Mouse (Mus musculus) layer of hippocampus, postnatal 14 days (tissue): ENCODE data around the gene S100a2. TPM values are rescaled to one million over a fixed set of nuclear protein-coding genes. Genes with fewer than 3 reads are reported as not detected.

Source experiments
- DNase-seq, 2 experiments: peaks; one replicate each; pipeline ENCODE4 v3.0.0; 2021 to 2022; ENCODE audit warnings: low spot score in 2 of 2, mixed read lengths in 1 of 2
- long read RNA-seq, 2 experiments: library from polyadenylated mRNA; stranded (forward); transcript quantifications; one replicate each; pipeline ENCODE4 v2.0.0; 2021
- total RNA-seq, 2 experiments: library from RNA; stranded (reverse); gene quantifications; 2 replicates each; pipeline ENCODE4 v1.2.3; 2021

The S100a2 gene
- total RNA-seq: not detected
- long read RNA-seq, experiment 1: 0 reads
- long read RNA-seq, experiment 2: 0 reads

DNA sequence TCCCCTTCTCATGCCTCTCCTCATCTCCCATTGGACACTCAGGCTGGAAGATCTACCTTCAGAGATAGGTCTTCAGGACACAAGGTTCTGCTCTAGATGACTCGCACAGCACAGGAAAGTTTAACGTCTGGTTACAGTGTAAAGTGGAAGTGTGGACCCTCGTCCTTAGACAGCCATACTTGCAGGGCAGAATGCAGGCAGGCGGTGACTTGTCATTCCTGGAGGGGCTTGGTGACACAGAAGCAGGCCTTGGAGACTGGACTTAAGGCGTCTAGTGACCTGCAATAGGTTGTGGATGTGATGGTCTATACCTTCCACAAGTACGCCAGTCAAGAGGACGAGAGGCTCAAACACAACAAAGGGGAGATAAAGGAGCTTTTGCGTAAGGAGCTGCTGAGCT, at the start of gene S100a2:
Gene S100a2, plus strand, starts transcription at position 301 of the 400 bp plus-strand sequence.
- DNase-seq: no peak

DNA sequence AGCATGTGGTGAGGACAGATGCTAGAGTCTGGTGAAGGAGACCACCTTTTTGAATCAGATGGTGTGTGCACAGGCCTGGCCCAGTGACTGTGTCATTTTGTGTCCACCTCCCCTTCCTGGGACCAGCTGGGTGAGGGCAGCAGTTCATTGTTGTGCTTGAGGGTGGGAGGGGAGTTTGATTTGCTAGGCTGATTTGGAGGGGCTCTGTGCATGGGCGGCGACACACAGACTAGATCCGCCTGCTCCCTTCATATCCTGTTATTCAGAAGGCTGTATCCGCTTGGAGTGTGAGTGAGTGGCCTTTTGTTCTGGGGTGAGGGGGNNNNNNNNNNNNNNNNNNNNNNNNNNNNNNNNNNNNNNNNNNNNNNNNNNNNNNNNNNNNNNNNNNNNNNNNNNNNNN, 49.1 kb upstream of the S100a2 start:
- DNase-seq: peak in 1 of 2 experiments; percentile 50

DNA sequence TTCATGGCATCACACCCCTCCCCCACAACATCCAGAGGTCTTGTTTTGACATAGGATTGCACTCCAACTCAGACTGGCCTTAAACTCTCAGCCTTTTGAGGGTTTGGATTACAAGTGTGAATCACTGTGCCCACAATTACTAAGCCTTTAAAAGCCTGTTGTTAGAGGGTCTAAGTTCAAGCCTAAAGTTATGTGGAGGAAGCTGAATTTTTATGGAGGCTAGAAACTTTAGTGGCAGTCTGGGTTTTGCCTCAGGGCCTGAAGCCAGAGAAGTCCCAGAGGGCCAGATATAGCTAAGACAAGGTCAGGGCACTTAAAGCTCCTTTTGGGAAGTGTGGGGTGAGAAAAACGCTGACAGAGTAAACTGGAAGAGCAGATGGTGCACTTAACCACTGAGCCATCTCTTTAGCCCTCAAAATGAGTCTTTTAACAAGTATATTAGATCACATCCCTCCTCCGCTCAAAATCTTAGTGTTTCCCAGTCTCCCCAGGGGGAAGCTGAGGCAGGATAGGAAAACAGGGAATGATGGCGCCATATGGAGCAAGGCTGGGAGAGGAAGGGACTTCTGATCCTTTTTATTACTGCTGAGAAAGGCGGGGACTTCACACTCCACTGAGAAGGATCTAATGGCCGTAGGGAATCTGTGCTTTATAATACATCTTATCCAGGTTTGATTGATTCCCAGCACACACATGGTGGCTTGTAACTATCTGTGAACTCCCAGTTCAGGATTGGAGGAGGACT, 40.2 kb upstream of the S100a2 start:
- no peak for DNase-seq

DNA sequence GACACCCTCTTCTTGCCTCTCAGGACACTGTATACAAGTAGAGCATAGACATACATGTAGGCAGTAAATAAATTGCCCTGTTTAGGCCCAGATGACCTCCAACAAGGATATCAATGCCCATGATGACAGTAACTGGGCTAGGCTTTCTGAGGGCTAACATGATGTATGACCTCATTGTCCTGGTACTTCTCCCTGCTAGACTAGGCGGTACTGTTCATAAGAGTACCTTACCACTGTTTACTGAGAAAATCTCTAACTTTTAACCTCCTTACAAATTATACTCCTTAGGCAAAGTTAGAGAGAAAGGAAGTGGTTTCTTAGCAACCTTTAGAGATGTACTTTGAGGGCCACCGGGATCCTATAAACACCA, 39.6 kb upstream of the S100a2 start:
- no peak for DNase-seq

DNA sequence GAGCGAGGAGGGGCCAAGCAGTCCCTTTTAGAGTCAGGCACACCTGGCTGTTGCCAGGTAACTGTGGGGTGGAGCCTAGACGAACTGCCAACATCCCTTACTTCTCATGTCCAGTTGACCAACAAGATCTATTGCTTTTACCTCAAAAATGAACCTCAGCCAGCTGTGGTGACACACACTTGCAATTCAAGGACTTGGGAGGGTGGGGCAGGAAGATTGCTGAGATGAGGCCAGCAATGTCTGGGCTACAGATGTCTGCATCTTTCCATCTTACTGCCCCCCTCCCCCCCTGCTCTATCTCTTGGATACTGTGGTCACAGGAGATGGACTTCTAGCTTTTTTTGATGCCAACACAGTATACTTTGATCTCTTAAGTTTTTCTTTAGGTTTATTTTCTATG, 37.8 kb upstream of the S100a2 start:
- no peak for DNase-seq

DNA sequence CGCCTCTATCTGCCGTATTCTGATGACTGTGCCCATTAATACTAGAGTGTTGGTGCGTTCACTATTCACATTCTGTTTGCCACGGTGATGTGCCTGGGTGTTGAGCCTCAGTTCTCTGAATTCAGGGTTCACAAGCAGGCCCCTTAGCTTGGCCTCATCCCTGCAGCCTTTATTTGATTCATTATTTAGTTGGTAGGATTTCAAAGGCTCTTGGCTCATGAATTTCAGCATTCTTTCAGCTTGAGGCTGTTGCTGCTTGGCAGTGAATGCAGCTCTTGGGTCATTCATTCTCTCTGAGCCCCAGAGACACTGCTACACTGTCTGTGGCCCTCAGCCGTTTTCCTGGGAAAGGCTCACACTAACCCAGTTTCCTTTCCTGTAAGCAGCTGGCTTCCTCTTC, 34.1 kb upstream of the S100a2 start:
- peak in 1 of 2 experiments; percentile 84 for DNase-seq

DNA sequence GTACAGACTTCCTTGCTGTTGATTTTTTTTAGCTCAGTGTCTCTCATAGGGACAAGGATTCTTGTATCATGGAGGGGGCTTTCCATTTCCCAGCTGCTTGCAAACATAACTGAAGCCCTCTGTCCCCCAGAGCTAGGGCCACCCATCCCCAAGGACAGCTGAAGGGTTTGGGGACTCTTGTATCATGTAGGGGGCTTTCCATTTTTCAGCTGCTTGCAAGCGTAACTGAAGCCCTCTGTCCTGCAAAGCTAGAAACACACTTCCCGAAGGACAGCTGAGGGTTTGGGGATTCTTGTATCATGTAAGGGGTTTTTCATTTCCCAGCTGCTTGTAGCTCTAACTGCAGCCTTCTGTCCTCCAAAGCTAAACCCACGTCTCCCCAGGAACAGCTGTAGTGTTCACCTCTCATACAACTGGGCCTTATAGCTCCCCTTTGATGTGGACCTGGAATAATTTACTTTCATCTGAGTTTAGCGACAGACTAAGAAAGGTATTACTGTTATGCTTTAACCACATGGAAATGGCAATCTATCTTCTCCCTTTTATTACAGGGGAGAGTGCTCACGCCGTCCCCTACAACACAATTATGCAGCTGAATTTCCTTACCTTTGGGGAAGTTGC, 29.9 kb upstream of the S100a2 start, which contains the start of gene S100a3:
Gene S100a3, plus strand, starts transcription at position 571 of the 621 bp plus-strand sequence.
- DNase-seq: no peak

DNA sequence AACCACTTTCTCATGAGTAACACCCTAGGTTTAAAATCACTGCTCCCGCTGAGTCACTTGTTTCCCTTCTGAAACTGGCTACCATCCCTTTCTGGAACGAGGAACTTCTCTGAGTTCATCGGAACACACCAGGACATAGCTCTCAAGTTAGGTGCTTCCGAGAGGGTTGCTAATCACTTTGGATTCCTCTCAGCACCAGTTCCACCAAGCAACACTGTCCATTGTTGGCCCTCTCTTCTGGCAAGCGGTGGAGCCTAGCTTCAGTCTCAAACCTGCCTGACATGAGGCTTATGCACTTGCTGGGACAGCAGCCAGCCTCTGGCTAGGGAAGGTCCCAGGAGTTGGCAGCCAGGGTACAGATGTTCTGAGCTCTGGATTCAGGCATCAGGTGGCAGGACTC, 15.4 kb upstream of the S100a2 start:
- DNase-seq: peak in 1 of 2 experiments; percentile 12

DNA sequence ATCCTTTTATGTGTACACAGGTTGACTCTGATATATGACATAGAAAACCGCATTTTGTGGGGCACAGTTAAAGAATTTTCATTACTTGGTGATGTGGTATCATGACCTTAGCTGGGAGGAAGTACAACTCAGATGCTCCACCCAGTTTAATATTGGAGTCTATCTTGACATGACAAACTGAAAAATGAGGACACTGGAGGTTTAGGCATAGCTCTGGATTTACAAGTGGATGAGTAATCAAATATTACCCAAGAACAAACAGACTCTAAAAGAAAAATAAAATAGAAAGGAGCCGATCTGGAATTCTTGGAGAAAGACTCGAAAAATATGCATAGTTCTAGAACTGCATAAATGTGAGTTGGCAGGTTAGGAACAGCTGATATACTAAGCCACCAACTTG, 14.7 kb upstream of the S100a2 start:
- no peak for DNase-seq

DNA sequence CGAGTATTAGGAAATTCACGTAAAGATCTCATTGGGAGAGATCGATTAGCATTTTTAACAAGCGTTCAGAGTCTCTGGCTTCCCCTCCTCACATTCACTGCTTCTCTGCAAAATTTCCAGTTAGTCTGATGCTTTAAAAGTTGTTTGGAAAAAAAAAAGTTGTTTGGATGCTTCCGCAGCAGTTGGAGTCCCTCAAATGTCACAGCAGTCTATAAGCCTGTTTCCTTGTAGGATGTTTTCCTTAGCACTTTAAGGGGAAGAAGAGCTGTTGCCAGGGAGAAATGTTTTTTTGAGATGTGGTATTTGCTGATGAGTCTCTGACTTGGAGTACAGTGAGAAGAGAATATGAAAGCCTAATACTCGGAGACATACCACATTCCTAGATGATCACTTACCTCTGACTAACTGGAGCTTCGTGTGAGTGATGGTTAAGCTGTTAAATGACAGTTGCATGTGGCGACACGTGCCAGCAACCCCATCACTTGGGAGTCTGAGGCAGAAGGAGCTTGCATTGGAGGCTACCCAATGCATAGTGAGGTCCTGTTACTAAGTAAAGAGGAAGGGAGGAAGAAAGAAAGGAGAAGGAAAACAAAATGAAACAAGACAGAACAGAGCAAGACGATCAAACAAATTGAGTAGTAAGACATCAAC, 13.6 kb upstream of the S100a2 start:
- no peak for DNase-seq

DNA sequence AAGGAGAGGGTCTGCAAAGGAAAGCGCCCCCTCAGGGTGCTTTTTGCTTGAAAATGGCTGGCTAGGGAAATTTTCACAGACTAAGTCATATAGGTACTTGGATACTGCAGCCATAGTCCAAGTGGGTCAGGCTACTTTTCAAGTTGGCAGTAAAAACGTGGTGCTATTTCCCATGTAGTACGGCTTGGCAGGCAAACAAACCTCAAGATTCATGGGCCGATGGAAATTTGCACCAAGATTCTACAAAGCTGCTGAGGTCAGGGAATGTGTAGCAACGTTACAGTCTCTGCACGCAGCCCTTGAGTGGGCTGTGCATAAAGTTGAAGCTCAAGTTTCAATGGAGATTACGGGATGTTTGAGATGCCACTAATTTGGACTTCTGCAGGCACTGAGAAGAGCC, 10.6 kb upstream of the S100a2 start:
- no peak for DNase-seq

DNA sequence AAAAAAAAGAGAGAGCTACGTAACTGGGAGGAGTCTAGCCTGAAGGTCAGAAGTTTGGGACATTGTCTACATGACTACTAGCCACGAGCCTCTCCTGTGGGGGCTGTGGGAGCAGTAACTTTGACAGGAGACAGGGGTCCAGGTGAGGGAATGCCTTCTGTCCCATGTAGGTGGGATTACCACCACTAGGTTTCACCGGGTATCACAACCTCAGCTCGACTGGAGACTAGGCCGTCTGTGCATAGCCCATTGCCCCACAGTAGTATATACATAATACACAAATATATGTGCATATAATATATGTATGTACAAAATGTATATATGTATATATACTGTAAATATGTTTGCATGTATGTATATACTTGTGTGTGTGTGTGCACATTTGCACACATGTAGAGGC, 8.9 kb upstream of the S100a2 start:
- DNase-seq: no peak

DNA sequence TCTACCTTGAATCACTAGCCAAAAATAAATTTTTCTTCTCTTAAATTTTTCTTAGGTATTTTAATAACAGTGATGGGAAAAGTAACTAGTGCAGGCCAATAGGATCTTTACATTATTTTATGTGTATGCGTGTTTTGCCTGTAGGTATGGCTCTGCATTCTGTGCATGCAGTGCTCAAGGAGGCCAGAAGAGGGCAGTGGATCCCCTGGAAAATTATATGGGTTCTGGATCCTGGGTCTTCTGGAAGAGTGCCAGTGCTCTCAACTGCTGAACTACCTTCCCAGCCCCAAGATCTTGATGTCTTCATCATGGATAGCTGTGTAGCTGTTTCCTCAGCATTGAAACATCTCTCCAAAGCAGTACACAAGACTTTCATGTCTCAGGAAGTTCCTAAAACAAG, 7.9 kb upstream of the S100a2 start:
- DNase-seq: no peak

DNA sequence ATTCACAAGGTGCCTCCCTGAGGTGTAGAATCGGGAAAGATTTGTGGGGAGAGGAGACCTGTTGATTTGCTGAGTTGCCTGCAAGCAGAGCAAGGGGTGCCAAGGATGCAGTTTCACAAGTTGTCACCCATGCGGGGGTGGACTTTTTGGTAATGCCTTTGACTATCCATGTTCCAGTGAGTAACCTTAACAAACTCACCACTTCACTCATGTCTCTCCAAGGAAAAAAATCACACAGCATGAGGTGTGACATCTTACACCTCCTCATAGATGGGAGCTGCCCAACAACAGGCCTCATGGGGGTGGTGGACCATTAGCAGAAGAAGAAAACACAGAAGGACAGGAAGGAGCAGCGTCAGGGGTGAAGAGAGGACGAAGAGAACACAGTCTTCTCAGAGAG, 7.5 kb upstream of the S100a2 start:
- DNase-seq: no peak

DNA sequence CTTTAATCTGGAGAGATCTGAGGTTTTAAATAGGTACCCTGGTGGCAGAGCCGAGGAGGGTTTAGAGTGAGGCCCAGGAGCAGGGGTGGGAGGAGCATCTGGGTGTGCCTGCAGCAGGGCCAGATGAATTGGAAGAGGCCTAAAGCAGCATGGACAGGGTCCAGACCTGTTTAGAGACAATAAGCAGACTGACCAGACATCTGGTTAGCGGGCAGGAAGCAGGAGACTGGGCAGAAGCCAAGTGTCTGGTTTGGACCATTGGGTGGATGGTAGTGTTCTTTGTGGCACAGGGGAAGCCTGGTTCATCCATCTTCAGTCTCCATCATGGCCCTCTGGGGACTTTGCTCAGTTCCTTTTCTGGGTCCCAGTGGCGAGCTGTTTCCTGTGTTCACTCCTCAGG, 6.2 kb upstream of the S100a2 start:
- DNase-seq: no peak

DNA sequence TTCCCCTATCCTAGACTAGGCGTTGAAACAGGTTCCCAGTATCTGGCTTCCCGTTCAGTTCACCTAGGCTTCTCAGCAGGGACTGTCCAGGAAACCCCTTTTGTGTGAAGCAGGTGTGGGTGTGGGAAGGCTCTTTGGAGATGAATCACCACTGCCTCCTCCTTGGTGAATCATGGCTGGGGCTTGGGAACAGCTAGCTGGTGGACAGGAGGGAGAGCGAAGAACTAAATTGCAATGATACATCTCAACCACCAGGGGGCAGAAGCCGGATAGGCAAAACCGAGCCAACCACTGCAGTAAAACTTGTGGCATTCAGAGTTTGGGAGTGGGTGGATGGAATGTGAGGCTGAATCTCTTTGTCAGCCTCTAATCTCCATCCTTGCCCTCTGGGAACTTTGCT, 4.5 kb upstream of the S100a2 start:
- DNase-seq: peak; percentile 67 to 78

DNA sequence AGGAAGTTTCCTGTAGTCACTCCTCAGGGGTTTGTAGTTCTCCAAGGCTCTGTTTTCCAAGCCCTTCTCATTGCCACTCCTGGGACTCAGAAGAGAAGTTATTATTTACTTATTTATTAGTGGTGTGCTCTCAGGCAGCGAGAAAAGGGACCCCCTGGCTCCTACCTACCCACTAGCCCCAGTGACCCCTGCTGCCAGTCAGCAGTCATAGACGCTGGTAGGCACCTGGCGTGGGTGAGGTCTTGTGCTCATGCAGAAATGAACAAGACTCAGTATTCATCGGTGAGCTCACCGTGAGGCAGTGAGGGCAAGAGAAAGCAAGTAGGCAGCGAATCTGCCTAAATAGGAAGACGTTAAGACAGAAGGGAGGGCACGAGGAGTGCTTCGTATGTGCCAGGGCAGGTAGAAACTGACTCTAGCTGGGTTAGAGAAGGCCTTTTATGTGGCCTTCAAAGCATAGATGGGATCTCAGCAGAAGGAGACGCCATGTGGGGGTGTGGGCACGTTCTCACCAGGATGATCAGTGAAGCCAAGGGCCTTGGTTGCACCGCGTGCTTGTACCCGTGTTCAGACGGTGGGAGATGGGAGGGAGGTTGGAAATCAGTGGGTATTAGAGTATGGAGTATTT, 3.9 kb upstream of the S100a2 start:
- no peak for DNase-seq

DNA sequence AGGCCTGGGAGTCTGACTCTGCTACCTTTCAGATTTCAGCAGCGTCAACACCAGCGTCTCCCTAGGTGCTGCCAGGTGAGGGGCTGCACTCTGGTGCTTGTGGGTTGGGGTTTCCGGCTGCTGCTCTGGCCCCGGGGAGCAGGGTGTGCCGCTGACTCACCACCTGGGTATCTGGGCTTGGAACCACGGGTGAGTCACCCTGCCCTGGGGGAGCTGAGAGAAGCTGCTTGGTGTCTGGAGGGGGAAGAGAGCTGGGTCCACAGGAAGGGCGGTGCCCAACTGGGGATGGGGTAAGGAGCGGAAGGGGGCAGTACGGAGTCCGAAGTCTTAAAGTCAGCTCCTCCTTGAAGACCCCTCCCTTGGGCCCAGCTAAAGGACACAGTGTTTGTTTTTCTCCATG, 3.1 kb upstream of the S100a2 start:
- DNase-seq: no peak

DNA sequence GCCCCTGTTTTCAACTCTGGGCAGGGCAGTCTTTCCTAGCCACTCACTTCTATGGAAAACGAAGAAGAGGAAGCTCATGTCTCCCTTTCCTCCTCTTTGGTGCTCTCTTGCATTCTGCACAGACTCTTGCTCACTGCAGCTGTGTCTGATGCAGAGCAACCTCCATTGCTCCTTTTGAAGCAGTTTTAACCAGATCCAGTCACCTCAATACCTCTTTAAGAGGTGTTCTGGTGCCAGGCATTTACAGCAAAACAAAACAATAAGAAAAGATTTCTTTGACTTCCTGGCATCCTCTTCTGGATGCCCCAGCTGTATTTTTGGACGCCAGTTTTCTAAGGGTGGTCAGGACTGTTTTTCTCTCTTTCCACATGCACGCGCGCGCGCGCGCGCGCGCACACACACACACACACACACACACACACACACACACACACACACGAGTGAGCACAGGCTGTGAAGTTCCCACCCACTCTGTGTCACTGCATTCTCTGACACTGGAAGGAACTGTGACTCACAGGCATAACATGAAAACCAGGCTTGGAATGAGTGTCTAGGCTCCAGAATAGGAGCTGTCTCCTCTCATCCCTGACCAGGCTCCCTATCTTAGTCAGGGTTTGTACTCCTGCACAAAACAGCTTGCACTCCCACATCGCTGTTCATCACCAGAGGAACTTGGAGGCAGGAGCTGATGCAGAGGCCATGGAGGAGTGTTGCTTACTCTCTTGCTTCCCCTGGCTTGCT, 2.5 kb upstream of the S100a2 start:
- no peak for DNase-seq

DNA sequence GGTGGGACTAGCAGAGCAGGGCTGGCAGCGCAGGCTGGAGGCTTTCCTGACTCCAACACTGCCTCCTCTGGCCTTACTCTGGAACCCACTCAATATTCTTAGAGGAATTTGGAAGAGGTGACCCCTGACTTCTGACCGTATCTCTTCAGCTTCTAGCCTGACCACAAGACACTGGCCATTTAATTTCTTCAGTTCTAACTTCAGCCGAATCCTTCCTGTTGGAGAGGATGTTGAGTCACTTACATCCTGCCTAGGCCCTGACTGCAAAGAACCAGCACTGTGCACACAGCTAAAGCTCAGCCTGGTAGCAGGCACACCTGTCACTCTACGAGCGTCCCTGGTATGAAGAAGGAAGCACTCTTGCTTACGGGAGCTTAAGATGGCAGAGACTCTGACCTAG, 657 bp upstream of the S100a2 start:
- DNase-seq: no peak

DNA sequence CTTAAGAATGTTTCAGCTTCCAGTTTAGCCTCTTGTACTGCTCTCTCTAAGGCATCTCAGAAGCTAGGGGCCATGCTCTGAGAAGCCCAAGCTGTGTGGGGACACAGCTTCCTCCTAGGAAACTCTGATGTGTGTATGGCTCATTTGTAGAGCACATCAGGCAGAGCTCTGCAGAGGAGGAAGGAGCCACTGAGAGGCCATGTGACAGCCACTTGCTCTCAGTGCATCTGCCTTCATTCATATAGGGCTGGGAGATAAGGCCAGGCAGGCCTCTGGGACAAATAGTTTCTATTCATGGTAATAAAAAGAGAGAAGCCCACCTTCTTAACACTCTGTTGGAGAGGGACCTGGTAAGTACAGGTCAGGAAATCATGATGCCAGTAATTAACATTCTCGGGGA, 4.4 kb downstream of the S100a2 start:
- no peak for DNase-seq
